Mouse (Mus musculus) hematopoietic stem cell, adult 5-6 weeks (primary cell): ENCODE measurements around the gene Tex261. TPM values are rescaled to one million over a fixed set of nuclear protein-coding genes. Genes with fewer than 3 reads are reported as not detected.
"Not testable (repeated sequence)": the region's sequence is repeated elsewhere in the genome, so short reads cannot be mapped to it uniquely, and the experiment has no call there.

Experiments used
- ATAC-seq, 2 experiments: fragments of 125-278 bp in 1 of 2; replicated peaks in 1 of 2; 2 replicates each; pipeline ENCODE4 v1.8.0; 2016 to 2017; ENCODE audit warnings: inconsistent platforms in 2 of 2, mild to moderate bottlenecking in 2 of 2, moderate number of reproducible peaks in 2 of 2, low read depth in 1 of 2, moderate TSS enrichment in 1 of 2; ENCODE audit not compliant: low FRiP score in 2 of 2, poor library complexity in 2 of 2, severe bottlenecking in 2 of 2, insufficient read depth in 1 of 2, low TSS enrichment in 1 of 2
- total RNA-seq: library from RNA; stranded (forward); fragments of 172-1452, 232-1000 nt; gene quantifications from 2 replicates; pipeline ENCODE4 v1.2.3, GENCODE M21; 2017

Tex261 gene
- total RNA-seq, result 22.6 and 23.0 TPM in 2 replicates

GRCm38 (mm10) chr6:83775638-83776293 lies at the start of gene Tex261:
Gene Tex261, minus strand, starts transcription at chr6:83775813.
- ATAC-seq, result peak; percentile 83 to 85

GRCm38 (mm10) chr6:83821856-83822255 lies 46.2 kb upstream of the Tex261 start:
- ATAC-seq, result no peak

DNA sequence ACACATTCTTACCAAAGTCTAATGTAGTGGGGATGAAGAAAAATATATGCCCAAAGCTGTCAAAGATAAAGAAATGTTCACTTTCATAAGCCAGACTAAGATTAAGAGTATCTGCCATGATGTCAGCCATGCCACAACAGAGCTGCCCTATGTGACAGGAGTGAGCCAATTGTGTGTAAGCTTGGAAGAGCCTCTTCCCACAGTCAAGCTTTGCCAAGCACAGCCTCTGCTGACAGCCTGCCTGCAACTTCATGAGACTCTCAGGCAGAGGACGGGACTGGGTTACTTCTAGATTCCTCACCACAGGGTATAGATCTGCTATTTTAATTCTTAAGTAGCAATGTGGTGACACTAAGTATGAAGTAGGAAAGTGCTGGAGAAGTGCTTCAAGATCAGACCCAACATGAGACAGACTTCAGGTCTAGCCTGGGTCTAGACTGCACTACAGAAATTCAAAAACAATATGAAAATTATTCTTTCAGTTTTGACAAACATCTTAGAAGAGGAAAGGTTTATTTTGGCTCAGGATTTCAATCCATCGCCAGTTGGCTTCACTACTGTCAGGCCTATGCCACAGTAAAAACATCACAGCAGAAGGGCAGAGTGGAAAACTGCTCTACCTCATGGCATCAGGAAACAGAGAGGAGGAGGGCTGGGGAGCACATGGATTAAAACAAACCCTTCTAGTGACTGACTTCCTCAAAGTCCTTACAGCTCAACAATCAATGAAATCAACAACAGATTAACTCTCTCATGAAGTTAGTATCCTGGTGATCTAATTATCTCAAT lies 45.3 kb upstream of the Tex261 start:
- no peak for ATAC-seq

GRCm38 (mm10) chr6:83818996-83819395 lies 43.4 kb upstream of the Tex261 start:
- ATAC-seq, result no peak

- no peak for ATAC-seq
Observed at GRCm38 (mm10) chr6:83815801-83816200, 40.2 kb upstream of the Tex261 start.

DNA sequence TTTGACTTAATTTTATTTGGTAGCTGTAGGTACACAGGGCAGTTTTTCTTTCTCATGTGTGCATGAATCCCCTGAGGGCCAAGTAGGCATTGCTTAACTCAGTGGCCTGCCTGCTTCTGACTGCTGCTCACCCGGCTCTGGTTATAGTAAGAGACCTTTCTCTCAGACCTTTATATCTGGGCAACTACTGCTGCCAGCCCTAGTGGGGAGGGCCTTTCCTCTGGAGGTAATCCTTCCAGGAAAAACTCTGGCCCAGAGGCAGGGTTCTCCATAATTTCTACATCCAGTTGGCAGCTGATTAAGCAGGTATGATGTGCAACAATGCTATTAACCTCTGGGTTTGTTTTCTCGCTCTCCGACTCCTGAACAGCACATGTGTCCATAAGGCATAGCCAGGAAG lies 27.2 kb upstream of the Tex261 start:
- no peak for ATAC-seq

GRCm38 (mm10) chr6:83802033-83802432 lies 26.4 kb upstream of the Tex261 start:
- ATAC-seq, result no peak

DNA sequence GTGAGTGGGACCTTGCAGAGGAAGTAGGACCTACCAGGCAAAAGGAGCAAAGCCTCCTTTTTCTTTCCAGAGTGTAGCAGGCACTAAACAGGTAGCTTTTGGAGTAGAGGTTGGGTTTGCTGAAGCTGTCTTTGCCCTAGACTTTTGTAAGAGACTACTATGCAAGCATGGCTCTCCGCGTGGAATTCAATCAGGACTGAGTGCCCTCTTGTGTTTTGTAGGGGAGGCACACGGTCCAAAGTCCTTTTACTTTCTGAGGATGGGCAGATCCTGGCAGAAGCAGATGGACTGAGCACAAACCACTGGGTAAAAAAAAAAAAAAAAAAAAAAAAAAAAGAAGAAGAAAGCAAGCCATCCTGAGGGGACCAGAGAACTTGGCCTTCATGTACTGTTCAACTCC lies 21.1 kb upstream of the Tex261 start:
- ATAC-seq, result no peak

DNA sequence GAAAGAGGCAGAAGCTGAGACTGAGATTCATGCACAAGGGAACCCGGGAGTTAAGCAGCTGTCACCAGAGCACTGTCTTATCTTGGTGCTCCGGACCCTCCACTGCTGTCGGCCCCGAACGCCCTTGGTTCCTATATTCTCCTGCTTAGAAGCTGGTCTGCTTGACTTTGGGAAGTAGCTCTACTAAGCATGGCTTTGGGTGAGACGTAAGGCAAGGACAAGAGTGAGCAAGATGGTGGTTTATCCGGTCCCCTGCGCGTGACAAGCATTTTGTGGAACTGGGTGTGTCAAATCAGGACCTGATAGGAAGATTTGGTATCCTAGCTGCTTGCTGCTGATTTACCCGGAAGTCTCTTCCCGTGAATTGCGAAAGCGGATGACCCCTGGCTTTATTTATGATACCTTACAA lies 19.9 kb upstream of the Tex261 start:
- no peak; a peak in 1 of 4 replicates for ATAC-seq

GRCm38 (mm10) chr6:83794760-83795296 lies 19.2 kb upstream of the Tex261 start, which contains the start of gene Nagk:
Gene Nagk, plus strand, starts transcription at chr6:83794982.
- ATAC-seq, result peak; percentile 91 to 96

DNA sequence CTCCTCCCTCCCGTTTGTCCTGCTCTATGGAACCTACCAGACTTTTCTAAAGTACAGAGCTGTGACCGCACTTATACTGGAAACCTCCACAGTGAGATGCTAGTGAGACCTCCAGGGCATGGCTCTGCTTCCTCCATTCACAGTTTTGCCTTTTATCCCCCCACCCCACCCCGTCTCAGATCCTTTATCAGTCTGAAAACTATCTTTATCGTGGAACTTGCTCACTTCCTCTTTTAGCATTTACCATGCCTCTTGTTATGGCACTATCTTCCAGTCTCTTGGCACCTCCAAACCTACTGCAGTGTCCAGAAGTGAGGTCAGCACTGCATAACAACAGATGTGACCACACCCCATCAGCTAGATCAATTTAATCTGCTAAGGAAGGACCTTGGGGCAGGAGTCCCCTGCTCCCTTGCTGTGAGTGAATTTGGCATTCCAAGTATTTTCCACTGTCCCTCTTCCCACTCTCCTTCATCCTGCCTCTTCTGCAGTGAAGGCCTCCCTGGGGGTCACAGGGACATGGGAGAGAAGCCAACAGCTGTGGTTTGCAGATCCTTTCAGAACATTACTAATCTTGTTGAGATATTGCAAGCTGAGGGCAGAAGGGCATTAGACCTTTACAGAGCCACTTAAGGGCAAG lies 15.8 kb upstream of the Tex261 start:
- no peak for ATAC-seq

DNA sequence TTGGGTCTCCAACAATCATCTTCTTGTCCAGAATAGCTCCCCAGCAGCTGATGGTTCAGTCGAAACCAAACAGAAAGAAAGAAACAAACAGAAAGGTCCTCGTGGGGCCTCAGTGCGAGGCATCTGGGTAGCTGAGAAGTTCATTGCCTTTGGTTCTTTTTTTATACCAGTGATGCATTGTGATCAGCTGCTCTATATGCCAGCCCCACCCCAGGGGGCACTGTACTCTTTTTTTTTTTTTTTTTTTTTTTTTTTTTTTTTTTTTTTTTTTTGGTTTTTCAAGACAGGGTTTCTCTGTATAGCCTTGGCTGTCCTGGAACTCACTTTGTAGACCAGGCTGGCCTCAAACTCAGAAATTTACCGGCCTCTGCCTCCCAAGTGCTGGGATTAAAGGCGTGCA lies 14.9 kb upstream of the Tex261 start:
- ATAC-seq, result not testable (repeated sequence)

DNA sequence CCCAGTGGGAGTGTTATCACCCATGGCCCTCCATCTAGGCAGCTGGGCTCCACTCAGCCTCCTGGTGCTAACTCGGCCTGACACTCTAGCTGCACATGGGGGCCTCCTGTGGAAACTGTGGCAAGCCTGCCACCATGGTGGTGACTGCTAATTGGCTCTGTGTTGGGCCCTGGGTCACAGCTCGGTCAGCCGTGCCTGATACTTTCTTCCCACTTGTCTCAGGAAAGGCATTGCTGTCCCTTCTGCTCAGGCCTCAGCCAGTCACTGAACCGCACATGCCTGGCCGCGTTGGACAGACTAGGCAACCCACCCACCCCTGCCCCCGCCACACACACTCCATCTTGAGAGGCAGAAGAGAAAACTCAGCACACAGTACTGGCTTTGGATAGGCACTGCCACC lies 12.9 kb upstream of the Tex261 start:
- no peak for ATAC-seq

DNA sequence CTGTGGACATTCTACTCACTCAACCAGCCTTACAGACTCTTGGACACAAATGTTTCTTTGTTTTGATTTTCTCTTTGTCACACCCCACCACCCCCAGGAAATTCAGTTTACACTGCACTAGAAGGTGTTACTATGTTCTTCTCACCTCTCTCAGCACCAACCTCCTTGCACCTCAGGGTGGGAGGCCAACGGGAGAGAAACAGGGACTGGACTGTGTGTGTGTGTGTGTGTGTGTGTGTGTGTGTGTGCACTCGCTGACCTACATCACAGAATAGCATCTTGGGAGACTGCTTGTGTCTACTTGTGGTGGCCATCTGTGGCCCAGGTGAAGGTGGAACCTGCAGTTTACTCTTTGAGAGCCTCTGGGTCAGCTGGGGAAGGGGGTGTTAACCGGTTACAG lies 10.8 kb upstream of the Tex261 start:
- no peak for ATAC-seq

- 0 out of 4 replicates have a peak, but pooled peaks of 1 of the 2 experiments have one; percentile 39 for ATAC-seq
Observed at GRCm38 (mm10) chr6:83779026-83779425, 3.4 kb upstream of the Tex261 start.

GRCm38 (mm10) chr6:83778306-83778705 lies 2.7 kb upstream of the Tex261 start:
- ATAC-seq, result no peak

GRCm38 (mm10) chr6:83774781-83775563 lies 641 bp downstream of the Tex261 start:
- ATAC-seq, result 0 out of 4 replicates have a peak, but pooled peaks of 1 of the 2 experiments have one; percentile 15
